Mouse (Mus musculus): ENCODE data around the gene Dvl3.

DNA sequence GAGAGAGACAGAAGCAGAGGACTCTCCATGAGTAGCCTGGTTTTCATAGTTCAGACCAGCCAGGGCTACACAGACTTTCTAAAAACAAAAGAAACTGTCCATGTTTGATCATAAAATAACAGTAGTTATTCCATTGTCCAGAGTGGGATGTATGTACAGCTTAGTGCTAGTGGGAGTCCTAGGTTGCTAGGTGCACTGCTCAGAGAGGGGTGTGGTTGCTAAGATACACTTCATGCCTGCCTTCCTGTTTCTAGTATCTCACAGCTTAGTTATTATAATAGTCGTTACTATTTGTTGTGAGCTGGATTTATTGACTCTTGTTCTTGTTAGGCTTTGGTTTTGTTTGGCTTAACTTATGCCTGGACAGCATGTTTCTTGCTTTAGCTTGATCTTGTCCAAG lies 48.3 kb downstream of the Dvl3 start:
- TF ChIP-seq POLR2A (IDR thresholded peaks at IDR 0.05; ENCODE audit: borderline replicate concordance, extremely low read depth, insufficient read depth, insufficient read length, poor library complexity, severe bottlenecking) (no peak), CTCF (IDR thresholded peaks at IDR 0.05; ENCODE audit: borderline replicate concordance, extremely low read depth, insufficient read depth, insufficient read length) (no peak)

Data from brain, embryonic 14.5 days (tissue).